Mouse (Mus musculus): ENCODE results near the gene Jagn1. TPM values are rescaled to one million over a fixed set of nuclear protein-coding genes. Genes with fewer than 3 reads are reported as not detected.

Jagn1 gene
- polyA plus RNA-seq, 1 experiment from 2014 or later = 104 TPM

- H3K4me1 ChIP-seq = peaks cover 29% of the 10 kb centered on the region
- H3K27me3 ChIP-seq = peaks cover 22% of the 10 kb centered on the region
- no peaks in the 10 kb centered on the region for H3K9me3 ChIP-seq (replicated peaks)
- no peak overlapping the region for H3K9ac ChIP-seq
- 79% methylated on average over 10 of the region's 10 CpGs for WGBS
- H3K4me2 ChIP-seq = no peak overlapping the region
- H3K36me3 ChIP-seq = no peaks in the 10 kb centered on the region
- no peak for ATAC-seq (replicated peaks; ENCODE audit: low FRiP score)
- H3K4me3 ChIP-seq (replicated peaks) = no peak overlapping the region
- H3K27ac ChIP-seq = no peak overlapping the region
These were observed 36.5 kb downstream of the Jagn1 start for GRCm38 (mm10) chr6:113478906-113479305.

- Histone ChIP-seq H3K36me3 (no peaks in the 10 kb centered on the region), H3K4me2 (no peak overlapping the region), H3K4me3 (replicated peaks) (no peak overlapping the region), H3K27ac (no peak overlapping the region), H3K9ac (no peak overlapping the region), H3K9me3 (replicated peaks) (no peaks in the 10 kb centered on the region), H3K4me1 (peaks cover 34% of the 10 kb centered on the region), H3K27me3 (peaks cover 22% of the 10 kb centered on the region)
- ATAC-seq (replicated peaks; ENCODE audit: low FRiP score) = no peak
- 60% methylated on average over 18 of the region's 18 CpGs for WGBS
These were observed 38.4 kb downstream of the Jagn1 start for GRCm38 (mm10) chr6:113480555-113481373.

DNA sequence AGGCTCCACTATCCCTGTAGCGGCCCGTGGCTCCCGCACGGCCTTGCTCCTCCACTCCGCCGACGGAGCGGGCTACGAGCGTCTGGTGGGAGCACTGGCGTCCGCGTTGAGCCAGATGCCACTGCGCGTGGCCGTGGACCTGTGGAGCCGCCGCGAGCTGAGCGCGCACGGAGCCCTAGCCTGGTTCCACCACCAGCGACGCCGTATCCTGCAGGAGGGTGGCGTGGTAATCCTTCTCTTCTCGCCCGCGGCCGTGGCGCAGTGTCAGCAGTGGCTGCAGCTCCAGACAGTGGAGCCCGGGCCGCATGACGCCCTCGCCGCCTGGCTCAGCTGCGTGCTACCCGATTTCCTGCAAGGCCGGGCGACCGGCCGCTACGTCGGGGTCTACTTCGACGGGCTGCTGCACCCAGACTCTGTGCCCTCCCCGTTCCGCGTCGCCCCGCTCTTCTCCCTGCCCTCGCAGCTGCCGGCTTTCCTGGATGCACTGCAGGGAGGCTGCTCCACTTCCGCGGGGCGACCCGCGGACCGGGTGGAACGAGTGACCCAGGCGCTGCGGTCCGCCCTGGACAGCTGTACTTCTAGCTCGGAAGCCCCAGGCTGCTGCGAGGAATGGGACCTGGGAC lies 40.2 kb downstream of the Jagn1 start:
- H3K4me1 ChIP-seq = peaks cover 41% of the 10 kb centered on the region
- H3K9ac ChIP-seq = peak overlapping the region; percentile 62
- ATAC-seq (replicated peaks; ENCODE audit: low FRiP score) = peak; percentile 53
- 2% methylated on average over 65 of the region's 65 CpGs for WGBS
- peak overlapping the region; percentile 92 for H3K4me2 ChIP-seq
- peak overlapping the region; percentile 88 for H3K27ac ChIP-seq
- H3K27me3 ChIP-seq = peaks cover 22% of the 10 kb centered on the region
- 0 out of 2 replicates have a peak, but pooled peaks cover 1% of the 10 kb centered on the region for H3K36me3 ChIP-seq
- no peaks in the 10 kb centered on the region for H3K9me3 ChIP-seq (replicated peaks)
- H3K4me3 ChIP-seq (replicated peaks) = peak overlapping the region; percentile 65

- peaks cover 41% of the 10 kb centered on the region for H3K4me1 ChIP-seq
- ATAC-seq (replicated peaks; ENCODE audit: low FRiP score) = peak; percentile 95
- peak within 1 kb of the TSS; percentile 92 for H3K4me2 ChIP-seq
- H3K9me3 ChIP-seq (replicated peaks) = no peaks in the 10 kb centered on the region
- 0 out of 2 replicates have a peak, but pooled peaks cover 7% of the 10 kb centered on the region for H3K36me3 ChIP-seq
- WGBS = under 1% methylated on average over 26 of the region's 26 CpGs
- peak within 1 kb of the TSS; percentile 65 for H3K4me3 ChIP-seq (replicated peaks)
- peak within 1 kb of the TSS; percentile 62 for H3K9ac ChIP-seq
- H3K27me3 ChIP-seq = peaks cover 22% of the 10 kb centered on the region
- H3K27ac ChIP-seq = peak within 1 kb of the TSS; percentile 88
These were observed 40.8 kb downstream of the Jagn1 start, which contains the start of gene Creld1 for GRCm38 (mm10) chr6:113483100-113483615. Creld1 (plus strand) TSS chr6:113483297.

- Histone ChIP-seq H3K9ac (peak overlapping the region; percentile 62), H3K4me3 (replicated peaks) (peak overlapping the region; percentile 65), H3K36me3 (peaks cover 13% of the 10 kb centered on the region; the same call in 1 of the 2 replicates), H3K27me3 (peaks cover 22% of the 10 kb centered on the region), H3K9me3 (replicated peaks) (no peaks in the 10 kb centered on the region), H3K27ac (peak overlapping the region; percentile 88), H3K4me2 (peak overlapping the region; percentile 92), H3K4me1 (peaks cover 41% of the 10 kb centered on the region)
- peak; percentile 47; the same call in 1 of the 2 replicates for ATAC-seq (replicated peaks; ENCODE audit: low FRiP score)
- WGBS = 7% methylated on average over 10 of the region's 10 CpGs
These were observed 41.4 kb downstream of the Jagn1 start for GRCm38 (mm10) chr6:113483729-113484128.

GRCm38 (mm10) chr6:113487125-113487576 lies 44.8 kb downstream of the Jagn1 start:
- peaks cover 26% of the 10 kb centered on the region for H3K4me1 ChIP-seq
- H3K27me3 ChIP-seq = peaks cover 7% of the 10 kb centered on the region
- H3K36me3 ChIP-seq = peaks cover 46% of the 10 kb centered on the region
- no peak overlapping the region for H3K27ac ChIP-seq
- H3K4me2 ChIP-seq = no peak overlapping the region
- H3K4me3 ChIP-seq (replicated peaks) = no peak overlapping the region
- no peak overlapping the region for H3K9ac ChIP-seq
- no peaks in the 10 kb centered on the region for H3K9me3 ChIP-seq (replicated peaks)
- 47% methylated on average over 7 of the region's 7 CpGs for WGBS
- ATAC-seq (replicated peaks; ENCODE audit: low FRiP score) = no peak

- no peak overlapping the region for H3K4me2 ChIP-seq
- ATAC-seq (replicated peaks; ENCODE audit: low FRiP score) = no peak
- no peak overlapping the region for H3K9ac ChIP-seq
- WGBS = 94% methylated on average over 14 of the region's 14 CpGs
- H3K27ac ChIP-seq = no peak overlapping the region
- H3K9me3 ChIP-seq (replicated peaks) = no peaks in the 10 kb centered on the region
- peaks cover 55% of the 10 kb centered on the region for H3K36me3 ChIP-seq
- H3K4me3 ChIP-seq (replicated peaks) = no peak overlapping the region
- H3K27me3 ChIP-seq = peaks cover under 1% of the 10 kb centered on the region; the same call in 1 of the 2 replicates
- peaks cover 12% of the 10 kb centered on the region for H3K4me1 ChIP-seq
These were observed 47.0 kb downstream of the Jagn1 start for GRCm38 (mm10) chr6:113489410-113489809.

- Histone ChIP-seq H3K36me3 (peaks cover 55% of the 10 kb centered on the region), H3K4me3 (replicated peaks) (no peak overlapping the region), H3K9me3 (replicated peaks) (no peaks in the 10 kb centered on the region), H3K9ac (no peak overlapping the region), H3K4me2 (no peak overlapping the region), H3K4me1 (peaks cover 21% of the 10 kb centered on the region), H3K27ac (no peak overlapping the region), H3K27me3 (peaks cover 25% of the 10 kb centered on the region)
- 73% methylated on average over 24 of the region's 24 CpGs for WGBS
- no peak for ATAC-seq (replicated peaks; ENCODE audit: low FRiP score)
These were observed 49.9 kb downstream of the Jagn1 start for GRCm38 (mm10) chr6:113492101-113492864.

- Histone ChIP-seq H3K36me3 (peaks cover 37% of the 10 kb centered on the region), H3K9ac (peak overlapping the region; percentile 48; the same call in 1 of the 2 replicates), H3K4me1 (peaks cover 19% of the 10 kb centered on the region), H3K27ac (no peak overlapping the region), H3K9me3 (replicated peaks) (no peaks in the 10 kb centered on the region), H3K27me3 (peaks cover 25% of the 10 kb centered on the region), H3K4me3 (replicated peaks) (peak overlapping the region; percentile 52), H3K4me2 (peak overlapping the region; percentile 87)
- ATAC-seq (replicated peaks; ENCODE audit: low FRiP score) = peak; percentile 86
- whole genome bisulfite sequencing = 1% methylated on average over 54 of the region's 54 CpGs
These were observed 52.0 kb downstream of the Jagn1 start for GRCm38 (mm10) chr6:113494258-113494788.

DNA sequence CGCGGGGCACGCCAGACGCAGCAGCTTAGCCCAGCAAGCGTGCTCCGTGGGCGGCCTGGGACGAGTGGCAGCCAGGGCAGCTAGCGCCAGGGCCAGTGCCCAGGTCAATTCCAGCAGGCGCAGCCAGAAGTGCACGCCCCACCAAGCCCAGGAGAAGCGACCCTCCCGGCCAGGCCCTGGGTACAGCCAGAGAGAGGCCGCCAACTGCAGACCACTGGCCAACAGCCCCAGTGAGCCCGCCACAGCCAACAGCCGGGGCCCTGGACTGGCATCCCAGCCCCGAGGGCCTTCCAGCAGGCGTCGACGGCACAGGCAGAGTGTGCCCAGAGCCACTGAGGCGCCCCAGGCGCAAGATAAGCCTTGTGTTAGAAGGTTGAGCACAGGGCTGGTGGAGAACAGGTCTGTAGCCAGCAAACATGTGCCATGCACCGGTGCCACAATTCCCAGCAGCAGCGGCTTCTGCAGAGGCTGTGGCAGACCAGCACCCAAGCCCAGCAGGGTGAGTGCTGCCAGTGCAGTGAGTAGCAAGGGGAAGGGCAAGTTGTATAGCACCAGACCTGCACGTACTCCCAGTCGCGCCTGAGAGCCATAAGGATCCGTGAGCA lies 52.8 kb downstream of the Jagn1 start:
- Histone ChIP-seq H3K27ac (no peak overlapping the region), H3K4me2 (peak overlapping the region; percentile 87), H3K27me3 (peaks cover 30% of the 10 kb centered on the region), H3K4me3 (replicated peaks) (peak overlapping the region; percentile 52), H3K4me1 (peaks cover 19% of the 10 kb centered on the region), H3K9ac (no peak overlapping the region), H3K36me3 (peaks cover 29% of the 10 kb centered on the region), H3K9me3 (replicated peaks) (no peaks in the 10 kb centered on the region)
- peak; percentile 13; the same call in 1 of the 2 replicates for ATAC-seq (replicated peaks; ENCODE audit: low FRiP score)
- WGBS = 40% methylated on average over 26 of the region's 28 CpGs

Measured in kidney, embryonic 15.5 days (tissue).